ENCODE assay signal across 9 mouse cellular contexts in the genomic region with DNA sequence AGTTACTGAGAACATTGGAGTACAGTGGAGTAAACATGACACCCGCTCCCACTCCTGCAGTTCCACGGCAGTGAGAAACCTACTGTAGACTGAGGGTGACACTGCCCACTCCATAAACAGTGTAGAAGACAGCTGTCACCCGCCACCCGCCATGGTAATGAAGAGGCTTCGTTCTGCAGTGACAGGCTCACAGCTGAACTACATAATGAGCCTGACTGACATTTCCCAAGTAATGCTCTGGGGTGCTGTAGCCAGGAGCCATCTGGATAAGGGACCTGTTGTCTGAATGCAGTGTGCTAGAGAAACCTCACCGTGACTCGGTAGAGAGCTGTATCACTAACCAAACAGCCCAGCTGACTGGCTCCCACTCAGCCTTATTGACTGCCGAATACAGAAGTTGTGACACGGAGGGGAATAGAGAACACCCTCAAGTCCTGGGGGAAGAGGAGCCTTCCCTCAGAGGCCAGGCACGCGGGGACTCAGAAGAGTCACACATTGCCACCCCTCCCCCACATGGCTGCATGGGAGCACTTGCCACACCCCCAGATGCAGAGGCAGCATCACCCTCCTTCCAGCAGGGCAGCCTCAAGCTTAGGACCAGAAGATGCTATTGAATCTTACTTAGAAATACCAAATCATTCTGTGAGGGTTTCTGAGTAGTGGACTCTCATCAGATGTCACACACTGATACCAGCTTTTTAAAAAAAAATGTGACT. TPM values are rescaled to one million over a fixed set of nuclear protein-coding genes. Genes with fewer than 3 reads are reported as not detected.
DNase-seq lines count a peak whose midpoint lies in the region; ATAC-seq and TF ChIP-seq lines count a peak whose summit lies in the region.
"Had no signal": no experiment of that assay in that cellular context is flagged by ENCODE, and none has a peak within 500 bp of the region (broad histone marks: within the 10 kb centered on the region; RNA-seq: fewer than 3 reads in every experiment).

No protein-coding gene starts in this region.

- WGBS in embryonic facial prominence, embryonic 11.5 days: 54% methylated on average over 11 of the region's 11 CpGs
- WGBS in embryonic facial prominence, embryonic 10.5 days: 56% methylated on average over 11 of the region's 11 CpGs
- 36% methylated on average over 11 of the region's 11 CpGs for WGBS in lung, postnatal 0 days
- WGBS in hindbrain, postnatal 0 days: 30% methylated on average over 11 of the region's 11 CpGs

- no peaks in the 10 kb centered on the region for H3K9me3 ChIP-seq in embryonic facial prominence, embryonic 11.5 days (replicated peaks; ENCODE audit: control insufficient read depth, low read length)
- no peaks in the 10 kb centered on the region for H3K9me3 ChIP-seq in embryonic facial prominence, embryonic 10.5 days
- H3K9me3 ChIP-seq in lung, postnatal 0 days (ENCODE audit: low read length): no peaks in the 10 kb centered on the region
- H3K9me3 ChIP-seq in hindbrain, postnatal 0 days (ENCODE audit: low read length): no peaks in the 10 kb centered on the region
- H3K9me3 ChIP-seq: liver, embryonic 12.5 days had no signal

- peak; percentile 48; the same call in 1 of the 2 replicates for ATAC-seq in embryonic facial prominence, embryonic 11.5 days (replicated peaks; ENCODE audit: insufficient number of reproducible peaks, low FRiP score, low TSS enrichment, low read depth)
- ATAC-seq in lung, postnatal 0 days: peak; percentile 37
- ATAC-seq in hindbrain, postnatal 0 days: peak; percentile 78
- ATAC-seq in activated CD4-positive, CD25-positive, alpha-beta regulatory T cell, adult 4 months: no peak
- ATAC-seq: liver, embryonic 12.5 days had no signal

- no peak overlapping the region for H3K9ac ChIP-seq in embryonic facial prominence, embryonic 11.5 days (replicated peaks; ENCODE audit: low read length)
- no peak overlapping the region for H3K9ac ChIP-seq in lung, postnatal 0 days (replicated peaks; ENCODE audit: low read depth)
- H3K9ac ChIP-seq in hindbrain, postnatal 0 days (replicated peaks; ENCODE audit: low read length): no peak overlapping the region
- H3K9ac ChIP-seq: liver, embryonic 12.5 days had no signal

- no peak overlapping the region for H3K4me2 ChIP-seq in embryonic facial prominence, embryonic 11.5 days (ENCODE audit: low read depth, low read length)
- no peak overlapping the region for H3K4me2 ChIP-seq in lung, postnatal 0 days (replicated peaks; ENCODE audit: low read depth, low read length)
- no peak overlapping the region for H3K4me2 ChIP-seq in hindbrain, postnatal 0 days (ENCODE audit: low read depth, low read length)
- H3K4me2 ChIP-seq: liver, embryonic 12.5 days had no signal

- no peaks in the 10 kb centered on the region for H3K4me1 ChIP-seq in embryonic facial prominence, embryonic 11.5 days (ENCODE audit: control insufficient read depth, insufficient read depth, low read length)
- H3K4me1 ChIP-seq in embryonic facial prominence, embryonic 10.5 days: peaks cover 5% of the 10 kb centered on the region; the same call in 1 of the 2 replicates
- H3K4me1 ChIP-seq in lung, postnatal 0 days (ENCODE audit: insufficient read depth, low read depth, low read length): no peaks in the 10 kb centered on the region
- H3K4me1 ChIP-seq in hindbrain, postnatal 0 days (ENCODE audit: insufficient read depth, low read length): no peaks in the 10 kb centered on the region
- H3K4me1 ChIP-seq: liver, embryonic 12.5 days had no signal

- no peak for TF ChIP-seq CTCF in lung, postnatal 0 days (IDR thresholded peaks at IDR 0.05)
- TF ChIP-seq CTCF in hindbrain, postnatal 0 days (IDR thresholded peaks at IDR 0.05; ENCODE audit: low read depth): no peak

- no peak overlapping the region for H3K4me3 ChIP-seq in embryonic facial prominence, embryonic 11.5 days (ENCODE audit: low read depth, low read length)
- H3K4me3 ChIP-seq in embryonic facial prominence, embryonic 10.5 days: no peak overlapping the region
- H3K4me3 ChIP-seq in lung, postnatal 0 days (ENCODE audit: low read depth, low read length): no peak overlapping the region
- H3K4me3 ChIP-seq in hindbrain, postnatal 0 days (ENCODE audit: low read length): no peak overlapping the region
- H3K4me3 ChIP-seq: liver, embryonic 12.5 days had no signal

- peaks cover 3% of the 10 kb centered on the region; the same call in 1 of the 2 replicates for H3K36me3 ChIP-seq in embryonic facial prominence, embryonic 11.5 days (replicated peaks; ENCODE audit: control insufficient read depth, insufficient read depth, low read depth, low read length)
- H3K36me3 ChIP-seq in embryonic facial prominence, embryonic 10.5 days (replicated peaks): peaks cover 40% of the 10 kb centered on the region
- H3K36me3 ChIP-seq in lung, postnatal 0 days (ENCODE audit: insufficient read depth, low read length): peaks cover 11% of the 10 kb centered on the region
- peaks cover 15% of the 10 kb centered on the region; the same call in 1 of the 2 replicates for H3K36me3 ChIP-seq in hindbrain, postnatal 0 days (ENCODE audit: insufficient read depth, low read length)

- TF ChIP-seq EP300 in lung, postnatal 0 days (IDR thresholded peaks at IDR 0.05): no peak

- H3K27ac ChIP-seq in embryonic facial prominence, embryonic 11.5 days (replicated peaks; ENCODE audit: low read depth, low read length): no peak overlapping the region
- H3K27ac ChIP-seq in embryonic facial prominence, embryonic 10.5 days (replicated peaks): no peak overlapping the region
- no peak overlapping the region for H3K27ac ChIP-seq in lung, postnatal 0 days (ENCODE audit: low read length)
- H3K27ac ChIP-seq in hindbrain, postnatal 0 days: no peak overlapping the region
- H3K27ac ChIP-seq: liver, embryonic 12.5 days had no signal

- peak; percentile 14 for DNase-seq in embryonic facial prominence, embryonic 11.5 days (ENCODE audit: low spot score)
- DNase-seq in embryonic facial prominence, embryonic 10.5 days (ENCODE audit: low spot score): no peak
- DNase-seq in lung, postnatal 0 days (ENCODE audit: low spot score): peak; percentile 16
- DNase-seq in lung, postnatal 14 days: no peak
- peak; percentile 11 for DNase-seq in hindbrain, postnatal 0 days (ENCODE audit: low spot score)
- peak; percentile 48 for DNase-seq in retina, postnatal 1 day
- no peak for DNase-seq in c-Kit-positive CD71-positive TER-119-positive erythroid progenitor cells, embryonic 14.5 days (ENCODE audit: low spot score)

- no peaks in the 10 kb centered on the region for H3K27me3 ChIP-seq in embryonic facial prominence, embryonic 11.5 days (ENCODE audit: control insufficient read depth, insufficient read depth, low read length)
- no peaks in the 10 kb centered on the region for H3K27me3 ChIP-seq in embryonic facial prominence, embryonic 10.5 days (replicated peaks; ENCODE audit: low read depth, poor library complexity, severe bottlenecking)
- no peaks in the 10 kb centered on the region for H3K27me3 ChIP-seq in lung, postnatal 0 days (replicated peaks; ENCODE audit: insufficient read depth, low read length)
- no peaks in the 10 kb centered on the region for H3K27me3 ChIP-seq in hindbrain, postnatal 0 days (ENCODE audit: insufficient read depth, low read length)
- H3K27me3 ChIP-seq: liver, embryonic 12.5 days had no signal

RNA-seq across cellular contexts. Expression of gene Usp50, which starts 17.2 kb away (rescaled TPM):
- polyA plus RNA-seq in embryonic facial prominence, embryonic 11.5 days (2014; fragmentation: Nextera tagmentation; extraction: Ambion mirVana): 1.8 and 2.0 TPM in 2 replicates
- polyA plus RNA-seq in embryonic facial prominence, embryonic 10.5 days (2016; fragmentation: Nextera tagmentation; extraction: Ambion mirVana): 2.8 and 3.2 TPM in 2 replicates
- polyA plus RNA-seq in lung, postnatal 0 days (2015; fragmentation: Nextera tagmentation; extraction: Ambion mirVana): 1.6 and 2.0 TPM in 2 replicates
- 0.10 and 0.47 TPM in 2 replicates for total RNA-seq in hindbrain, postnatal 0 days (2014; rRNA removed)
- 2.1 TPM in 2 replicates for polyA plus RNA-seq in hindbrain, postnatal 0 days (2015; fragmentation: Nextera tagmentation; extraction: Ambion mirVana)
- polyA plus RNA-seq in activated CD4-positive, CD25-positive, alpha-beta regulatory T cell, adult 4 months (2017; shearing (Covaris generic)): 10 to 100 TPM in 1 of 2 experiments, 1 to 10 TPM in 1; 3.5 to 12.6 TPM

RNA-seq across cellular contexts. Expression of gene Usp8, which starts 58.9 kb away (rescaled TPM):
- polyA plus RNA-seq in embryonic facial prominence, embryonic 11.5 days (2014; fragmentation: Nextera tagmentation; extraction: Ambion mirVana): 48.6 and 52.5 TPM in 2 replicates
- 42.1 and 44.0 TPM in 2 replicates for polyA plus RNA-seq in embryonic facial prominence, embryonic 10.5 days (2016; fragmentation: Nextera tagmentation; extraction: Ambion mirVana)
- polyA plus RNA-seq in lung, postnatal 0 days (2015; fragmentation: Nextera tagmentation; extraction: Ambion mirVana): 36.9 and 45.6 TPM in 2 replicates
- 15.6 and 20.3 TPM in 2 replicates for total RNA-seq in hindbrain, postnatal 0 days (2014; rRNA removed)
- polyA plus RNA-seq in hindbrain, postnatal 0 days (2015; fragmentation: Nextera tagmentation; extraction: Ambion mirVana): 20.9 and 22.3 TPM in 2 replicates
- polyA plus RNA-seq in activated CD4-positive, CD25-positive, alpha-beta regulatory T cell, adult 4 months (2017; shearing (Covaris generic)): 10 to 100 TPM; 36.0 to 37.8 TPM

Comparison
In these comparisons a context has a peak if more than half of its experiments do, and no peak if none do; other contexts are left out.
1. DNase-seq: peak in embryonic facial prominence, embryonic 11.5 days (single experiment), lung, postnatal 0 days (single experiment), hindbrain, postnatal 0 days (single experiment) and retina, postnatal 1 day (single experiment); none in embryonic facial prominence, embryonic 10.5 days (single experiment), lung, postnatal 14 days (single experiment) and c-Kit-positive CD71-positive TER-119-positive erythroid progenitor cells, embryonic 14.5 days (single experiment).